Mouse (Mus musculus) liver, postnatal 0 days (tissue): ENCODE data around the gene Plpp7.

Experiments used
- CTCF ChIP-seq: sonication (generic); IDR thresholded peaks from 2 replicates; pipeline ENCODE4 v1.5.1; 2016; ENCODE audit warnings: antibody characterized with exemption, low read depth
- EP300 ChIP-seq: IDR thresholded peaks from 2 replicates; pipeline ENCODE4 v1.6.1; 2016; ENCODE audit warnings: antibody characterized with exemption, low read depth, mild to moderate bottlenecking

- TF ChIP-seq EP300 (no peak), CTCF (no peak)
These were observed 10.6 kb downstream of the Plpp7 start for GRCm38 (mm10) chr2:32105930-32106329.
